Mouse (Mus musculus) CH12.LX (cell line): ENCODE measurements around the gene Znrf3. TPM values are rescaled to one million over a fixed set of nuclear protein-coding genes. Genes with fewer than 3 reads are reported as not detected.

Experiments used
- DNase-seq: peaks from one replicate; pipeline ENCODE4 v3.0.0-alpha.2; 2013; ENCODE audit errors: extremely low read depth
- H3K27ac ChIP-seq: 2 replicates; pipeline ENCODE4 v1.5.1; 2012; ENCODE audit warnings: low read depth, mild to moderate bottlenecking, control low read depth, moderate library complexity; ENCODE audit not compliant: insufficient read depth
- H3K27me3 ChIP-seq: replicated peaks from 2 replicates; pipeline ENCODE3; 2012; ENCODE audit warnings: inconsistent platforms
- H3K36me3 ChIP-seq, 2 experiments: replicated peaks in 1 of 2; 2 replicates each; pipeline versions ENCODE3 to v1.6.1; 2012; ENCODE audit warnings: inconsistent platforms in 1 of 2, low read length in 1 of 2, mild to moderate bottlenecking in 1 of 2, mixed read lengths in 1 of 2, moderate library complexity in 1 of 2; ENCODE audit not compliant: control insufficient read depth in 1 of 2, insufficient read depth in 1 of 2
- H3K4me1 ChIP-seq, 2 experiments: 2 replicates each; pipeline ENCODE4 v1.6.1; 2012; ENCODE audit warnings: inconsistent platforms in 1 of 2, moderate library complexity in 1 of 2; ENCODE audit not compliant: insufficient read depth in 2 of 2, control insufficient read depth in 1 of 2
- H3K4me2 ChIP-seq: 2 replicates; pipeline ENCODE4 v1.6.1; 2012; ENCODE audit warnings: low read depth, mild to moderate bottlenecking, control low read depth; ENCODE audit not compliant: poor library complexity, insufficient read depth, severe bottlenecking
- H3K4me3 ChIP-seq, 3 experiments: fragments of 150-350 bp in 1 of 3; sonication (generic) in 1 of 3; replicated peaks in 1 of 3; 2 replicates each; pipeline versions ENCODE3 to v1.5.1; 2011 to 2012; ENCODE audit warnings: low read depth in 2 of 3, low read length in 2 of 3, mild to moderate bottlenecking in 2 of 3, moderate library complexity in 2 of 3, control low read depth in 1 of 3, improper control_type of control experiment in 1 of 3, inconsistent platforms in 1 of 3, mixed read lengths in 1 of 3; ENCODE audit not compliant: poor library complexity in 1 of 3
- H3K79me2 ChIP-seq: replicated peaks from 2 replicates; pipeline ENCODE4 v1.6.1; 2012; ENCODE audit warnings: mild to moderate bottlenecking, moderate library complexity; ENCODE audit not compliant: control insufficient read depth, poor library complexity, insufficient read depth, severe bottlenecking; ENCODE audit errors: extremely low read depth
- H3K9ac ChIP-seq: 2 replicates; pipeline ENCODE4 v1.6.1; 2012; ENCODE audit warnings: low read depth, mild to moderate bottlenecking, control low read depth, moderate library complexity; ENCODE audit not compliant: insufficient read depth
- H3K9me3 ChIP-seq: replicated peaks from 2 replicates; pipeline ENCODE3; 2012; ENCODE audit warnings: low read length, inconsistent platforms, mixed read lengths
- CHD2 ChIP-seq: IDR thresholded peaks from 2 replicates; pipeline ENCODE4 v1.6.1; 2011; ENCODE audit warnings: low read length, improper control_type of control experiment
- CTCF ChIP-seq, 2 experiments: IDR thresholded peaks in 1 of 2; conservative IDR thresholded peaks in 1 of 2; 2 replicates each; pipeline ENCODE4 v1.5.1; 2011 to 2012; ENCODE audit warnings: low read depth in 2 of 2, low read length in 2 of 2, improper control_type of control experiment in 1 of 2, inconsistent platforms in 1 of 2, mild to moderate bottlenecking in 1 of 2, moderate library complexity in 1 of 2
- E2F4 ChIP-seq: IDR thresholded peaks from 2 replicates; pipeline ENCODE4 v1.6.1; 2011; ENCODE audit warnings: low read depth, low read length, improper control_type of control experiment; ENCODE audit not compliant: insufficient replicate concordance
- EP300 ChIP-seq: IDR thresholded peaks from 2 replicates; pipeline ENCODE4 v1.6.1; 2011; ENCODE audit warnings: low read length, improper control_type of control experiment
- HCFC1 ChIP-seq: IDR thresholded peaks from 2 replicates; pipeline ENCODE4 v1.6.1; 2012; ENCODE audit warnings: low read depth, mild to moderate bottlenecking, inconsistent platforms, low read length, improper control_type of control experiment
- IRF4 ChIP-seq: IDR thresholded peaks from 2 replicates; pipeline ENCODE4 v1.6.1; 2014; ENCODE audit warnings: low read depth, mild to moderate bottlenecking, inconsistent platforms, low read length, improper control_type of control experiment
- JUN ChIP-seq: IDR thresholded peaks from 2 replicates; pipeline ENCODE4 v1.6.1; 2011; ENCODE audit warnings: low read depth, mild to moderate bottlenecking, low read length, improper control_type of control experiment, moderate library complexity; ENCODE audit not compliant: insufficient read depth
- JUND ChIP-seq: conservative IDR thresholded peaks from 2 replicates; pipeline ENCODE4 v1.6.1; 2011; ENCODE audit warnings: low read depth, low read length, improper control_type of control experiment
- MAZ ChIP-seq: IDR thresholded peaks from 2 replicates; pipeline ENCODE4 v1.6.1; 2012; ENCODE audit warnings: low read depth, mild to moderate bottlenecking, inconsistent platforms, low read length, improper control_type of control experiment, moderate library complexity
- MEF2A ChIP-seq: IDR thresholded peaks from 2 replicates; pipeline ENCODE4 v1.6.1; 2014; ENCODE audit warnings: low read depth, mild to moderate bottlenecking, inconsistent platforms, low read length, improper control_type of control experiment, borderline replicate concordance
- MYC ChIP-seq: IDR thresholded peaks from 2 replicates; pipeline ENCODE4 v1.6.1; 2011; ENCODE audit warnings: low read depth, mild to moderate bottlenecking, improper control_type of control experiment, low read length
- NELFE ChIP-seq: IDR thresholded peaks from 2 replicates; pipeline ENCODE4 v1.6.1; 2011; ENCODE audit warnings: low read depth, low read length, improper control_type of control experiment
- NRF1 ChIP-seq: IDR thresholded peaks from 2 replicates; pipeline ENCODE4 v1.6.1; 2014; ENCODE audit warnings: low read depth, mild to moderate bottlenecking, inconsistent platforms, low read length, improper control_type of control experiment, moderate library complexity
- PAX5 ChIP-seq: IDR thresholded peaks from 2 replicates; pipeline ENCODE4 v1.6.1; 2012; ENCODE audit warnings: low read length, inconsistent platforms, mixed read lengths
- SIN3A ChIP-seq: IDR thresholded peaks from 2 replicates; pipeline ENCODE4 v1.6.1; 2012; ENCODE audit warnings: low read length, improper control_type of control experiment, inconsistent platforms
- SMC3 ChIP-seq: IDR thresholded peaks from 2 replicates; pipeline ENCODE4 v1.6.1; 2011; ENCODE audit warnings: low read depth, low read length, improper control_type of control experiment
- TBP ChIP-seq: conservative IDR thresholded peaks from 2 replicates; pipeline ENCODE4 v1.6.1; 2011; ENCODE audit warnings: low read depth, low read length, improper control_type of control experiment
- USF1 ChIP-seq: IDR thresholded peaks from 2 replicates; pipeline ENCODE4 v1.6.1; 2014; ENCODE audit warnings: low read depth, mild to moderate bottlenecking, inconsistent platforms, low read length, improper control_type of control experiment
- USF2 ChIP-seq: conservative IDR thresholded peaks from 2 replicates; pipeline ENCODE4 v1.6.1; 2011; ENCODE audit warnings: low read depth, low read length, improper control_type of control experiment
- ZC3H11A ChIP-seq: IDR thresholded peaks from 2 replicates; pipeline ENCODE4 v1.6.1; 2012; ENCODE audit warnings: low read depth, mild to moderate bottlenecking, inconsistent platforms, low read length, improper control_type of control experiment
- ZKSCAN1 ChIP-seq: IDR thresholded peaks from 2 replicates; pipeline ENCODE4 v1.6.1; 2012; ENCODE audit warnings: low read depth, inconsistent platforms, low read length, improper control_type of control experiment, borderline replicate concordance
- dilution Hi-C: fragments of 300-500 bp; cut with MboI; formaldehyde crosslinking; loops from 2 replicates; pipeline ENCODE4 v1.14.3; 2020; ENCODE audit warnings: low sequenced_read_pairs; ENCODE audit not compliant: extremely low pct_unique_long_range_greater_than_20kb, extremely low pct_ligation_motif_present
- in situ Hi-C: fragments of 300-500 bp; cut with MboI; formaldehyde crosslinking; loops from 3 replicates; pipeline ENCODE4 v1.14.3; 2019; ENCODE audit warnings: low sequenced_read_pairs, low pct_ligation_motif_present, low pct_unique_long_range_greater_than_20kb, mixed read lengths
- polyA plus RNA-seq: library from polyadenylated mRNA; unstranded; fragments of >175 nt; gene quantifications from 2 replicates; pipeline ENCODE4 v1.2.1, GENCODE M21; 2012; ENCODE audit warnings: low read depth; ENCODE audit not compliant: insufficient read length
- total RNA-seq, 2 experiments: library from RNA; depleted of rRNA; stranded (reverse); fragments of 300-350 nt in 1 of 2; fragments of >200 nt in 1 of 2; gene quantifications; 2 replicates each; pipeline ENCODE4 v1.2.3; 2012 to 2014

The Znrf3 gene
- total and polyA plus RNA-seq, 3 experiments: 1.1 to 2.7 (median 1.3) TPM

DNA sequence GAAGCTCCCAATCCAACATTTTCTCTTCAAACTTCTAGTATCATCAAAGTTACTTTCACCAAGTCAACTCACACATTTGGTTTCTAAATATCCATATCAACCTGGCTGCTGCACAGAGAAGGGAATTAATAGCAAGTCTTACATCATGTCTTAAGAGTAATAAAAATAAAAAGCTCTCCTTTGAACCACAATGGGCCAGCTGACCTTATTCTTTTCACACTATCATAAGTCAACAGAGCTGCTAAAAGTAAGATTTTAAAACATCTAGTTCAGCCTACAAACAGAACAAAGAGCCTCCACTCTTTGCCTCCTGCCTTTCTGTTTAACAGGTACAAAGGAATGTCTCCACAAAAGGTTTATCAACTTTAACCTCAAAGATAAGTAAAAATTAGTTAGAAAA, 7.7 kb downstream of the Znrf3 start:
- no peak for TF ChIP-seq ZC3H11A
- no peak for TF ChIP-seq NRF1
- no peak for TF ChIP-seq EP300
- TF ChIP-seq JUND: no peak
- TF ChIP-seq PAX5: no peak
- no peak for TF ChIP-seq MAZ
- TF ChIP-seq NELFE: no peak
- TF ChIP-seq SIN3A: no peak
- TF ChIP-seq SMC3: no peak
- TF ChIP-seq HCFC1: no peak
- no peak for TF ChIP-seq USF2
- no peak for TF ChIP-seq E2F4
- TF ChIP-seq CHD2: no peak
- TF ChIP-seq USF1: no peak
- TF ChIP-seq CTCF (conservative IDR thresholded peaks at IDR 0.05 in 1 of 2, IDR thresholded peaks at IDR 0.05 in 1 of 2; ENCODE audit: low read depth in 2 of 2, low read length in 2 of 2): no peak
- TF ChIP-seq, all 38 proteins: peak for 0
- in situ Hi-C loops (no loop called here), dilution Hi-C loops (no loop called here)
- Histone ChIP-seq H3K27me3 (no peaks in the 10 kb centered on the region), H3K4me3 (no peak overlapping the region), H3K4me1 (peaks cover 0 to 12% of the 10 kb centered on the region in 2 experiments; a peak in 1 of 4 replicates), H3K36me3 (peaks cover 0 to 3% of the 10 kb centered on the region in 2 experiments), H3K9ac (no peak overlapping the region), H3K4me2 (no peak overlapping the region), H3K79me2 (no peaks in the 10 kb centered on the region), H3K27ac (no peak overlapping the region), H3K9me3 (no peaks in the 10 kb centered on the region)
- no peak for DNase-seq

DNA sequence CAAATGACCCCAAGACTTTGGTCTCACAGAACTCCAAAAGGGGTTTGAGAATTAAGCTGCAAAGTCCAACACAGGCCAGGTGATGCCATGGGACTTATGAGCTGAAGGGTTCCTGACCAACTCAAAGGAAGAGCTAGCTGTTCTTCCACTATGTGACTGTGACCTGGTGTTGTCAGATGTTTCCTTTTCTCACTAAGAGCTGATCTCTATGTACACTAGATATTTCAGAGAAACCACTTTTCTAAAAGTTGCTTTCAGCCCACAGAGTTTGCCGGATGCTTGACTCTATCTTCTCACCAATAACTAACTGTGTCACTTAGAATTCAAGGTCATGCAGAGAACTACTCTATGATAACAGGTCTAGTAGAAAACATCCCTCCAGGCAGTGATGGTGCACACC, 9.2 kb downstream of the Znrf3 start:
- Histone ChIP-seq H3K9me3 (no peaks in the 10 kb centered on the region), H3K9ac (no peak overlapping the region), H3K4me3 (no peak overlapping the region), H3K27ac (no peak overlapping the region), H3K79me2 (no peaks in the 10 kb centered on the region), H3K27me3 (no peaks in the 10 kb centered on the region), H3K4me1 (peaks cover 0 to 17% of the 10 kb centered on the region in 2 experiments; a peak in 1 of 4 replicates), H3K4me2 (no peak overlapping the region), H3K36me3 (peaks cover 0 to 3% of the 10 kb centered on the region in 2 experiments)
- in situ Hi-C loops: no loop called here
- dilution Hi-C loops: no loop called here
- DNase-seq: no peak
- TF ChIP-seq EP300: no peak
- no peak for TF ChIP-seq E2F4
- TF ChIP-seq HCFC1: no peak
- TF ChIP-seq USF1: no peak
- TF ChIP-seq ZKSCAN1: no peak
- TF ChIP-seq NELFE: no peak
- TF ChIP-seq CHD2: no peak
- TF ChIP-seq MEF2A: no peak
- no peak for TF ChIP-seq SMC3
- no peak for TF ChIP-seq JUN
- TF ChIP-seq TBP: no peak
- TF ChIP-seq MYC: no peak
- TF ChIP-seq CTCF (conservative IDR thresholded peaks at IDR 0.05 in 1 of 2, IDR thresholded peaks at IDR 0.05 in 1 of 2; ENCODE audit: low read depth in 2 of 2, low read length in 2 of 2): no peak
- no peak for TF ChIP-seq IRF4
- no peak for TF ChIP-seq PAX5
